Mouse (Mus musculus) CH12.LX (cell line): ENCODE results near the gene Cuedc2. TPM values are rescaled to one million over a fixed set of nuclear protein-coding genes. Genes with fewer than 3 reads are reported as not detected.

ENCODE experiments used
- DNase-seq: peaks from one replicate; pipeline ENCODE4 v3.0.0-alpha.2; 2013; ENCODE audit errors: extremely low read depth
- H3K27ac ChIP-seq: 2 replicates; pipeline ENCODE4 v1.5.1; 2012; ENCODE audit warnings: low read depth, mild to moderate bottlenecking, control low read depth, moderate library complexity; ENCODE audit not compliant: insufficient read depth
- H3K27me3 ChIP-seq: replicated peaks from 2 replicates; pipeline ENCODE3; 2012; ENCODE audit warnings: inconsistent platforms
- H3K36me3 ChIP-seq, 2 experiments: replicated peaks in 1 of 2; 2 replicates each; pipeline versions ENCODE3 to v1.6.1; 2012; ENCODE audit warnings: inconsistent platforms in 1 of 2, low read length in 1 of 2, mild to moderate bottlenecking in 1 of 2, mixed read lengths in 1 of 2, moderate library complexity in 1 of 2; ENCODE audit not compliant: control insufficient read depth in 1 of 2, insufficient read depth in 1 of 2
- H3K4me1 ChIP-seq, 2 experiments: 2 replicates each; pipeline ENCODE4 v1.6.1; 2012; ENCODE audit warnings: inconsistent platforms in 1 of 2, moderate library complexity in 1 of 2; ENCODE audit not compliant: insufficient read depth in 2 of 2, control insufficient read depth in 1 of 2
- H3K4me2 ChIP-seq: 2 replicates; pipeline ENCODE4 v1.6.1; 2012; ENCODE audit warnings: low read depth, mild to moderate bottlenecking, control low read depth; ENCODE audit not compliant: poor library complexity, insufficient read depth, severe bottlenecking
- H3K4me3 ChIP-seq, 3 experiments: fragments of 150-350 bp in 1 of 3; sonication (generic) in 1 of 3; replicated peaks in 1 of 3; 2 replicates each; pipeline versions ENCODE3 to v1.5.1; 2011 to 2012; ENCODE audit warnings: low read depth in 2 of 3, low read length in 2 of 3, mild to moderate bottlenecking in 2 of 3, moderate library complexity in 2 of 3, control low read depth in 1 of 3, improper control_type of control experiment in 1 of 3, inconsistent platforms in 1 of 3, mixed read lengths in 1 of 3; ENCODE audit not compliant: poor library complexity in 1 of 3
- H3K79me2 ChIP-seq: replicated peaks from 2 replicates; pipeline ENCODE4 v1.6.1; 2012; ENCODE audit warnings: mild to moderate bottlenecking, moderate library complexity; ENCODE audit not compliant: control insufficient read depth, poor library complexity, insufficient read depth, severe bottlenecking; ENCODE audit errors: extremely low read depth
- H3K9ac ChIP-seq: 2 replicates; pipeline ENCODE4 v1.6.1; 2012; ENCODE audit warnings: low read depth, mild to moderate bottlenecking, control low read depth, moderate library complexity; ENCODE audit not compliant: insufficient read depth
- H3K9me3 ChIP-seq: replicated peaks from 2 replicates; pipeline ENCODE3; 2012; ENCODE audit warnings: low read length, inconsistent platforms, mixed read lengths
- BHLHE40 ChIP-seq: IDR thresholded peaks from 2 replicates; pipeline ENCODE4 v1.6.1; 2011; ENCODE audit warnings: mild to moderate bottlenecking, low read depth, low read length, improper control_type of control experiment
- CHD1 ChIP-seq: IDR thresholded peaks from 2 replicates; pipeline ENCODE4 v1.6.1; 2012; ENCODE audit warnings: low read depth, low read length, improper control_type of control experiment, inconsistent platforms
- CHD2 ChIP-seq: IDR thresholded peaks from 2 replicates; pipeline ENCODE4 v1.6.1; 2011; ENCODE audit warnings: low read length, improper control_type of control experiment
- CTCF ChIP-seq, 2 experiments: IDR thresholded peaks in 1 of 2; conservative IDR thresholded peaks in 1 of 2; 2 replicates each; pipeline ENCODE4 v1.5.1; 2011 to 2012; ENCODE audit warnings: low read depth in 2 of 2, low read length in 2 of 2, improper control_type of control experiment in 1 of 2, inconsistent platforms in 1 of 2, mild to moderate bottlenecking in 1 of 2, moderate library complexity in 1 of 2
- E2F4 ChIP-seq: IDR thresholded peaks from 2 replicates; pipeline ENCODE4 v1.6.1; 2011; ENCODE audit warnings: low read depth, low read length, improper control_type of control experiment; ENCODE audit not compliant: insufficient replicate concordance
- EP300 ChIP-seq: IDR thresholded peaks from 2 replicates; pipeline ENCODE4 v1.6.1; 2011; ENCODE audit warnings: low read length, improper control_type of control experiment
- GABPA ChIP-seq: IDR thresholded peaks from 2 replicates; pipeline ENCODE4 v1.6.1; 2012; ENCODE audit warnings: low read depth, low read length, improper control_type of control experiment, inconsistent platforms; ENCODE audit not compliant: insufficient replicate concordance
- HCFC1 ChIP-seq: IDR thresholded peaks from 2 replicates; pipeline ENCODE4 v1.6.1; 2012; ENCODE audit warnings: low read depth, mild to moderate bottlenecking, inconsistent platforms, low read length, improper control_type of control experiment
- IRF4 ChIP-seq: IDR thresholded peaks from 2 replicates; pipeline ENCODE4 v1.6.1; 2014; ENCODE audit warnings: low read depth, mild to moderate bottlenecking, inconsistent platforms, low read length, improper control_type of control experiment
- JUN ChIP-seq: IDR thresholded peaks from 2 replicates; pipeline ENCODE4 v1.6.1; 2011; ENCODE audit warnings: low read depth, mild to moderate bottlenecking, low read length, improper control_type of control experiment, moderate library complexity; ENCODE audit not compliant: insufficient read depth
- MAZ ChIP-seq: IDR thresholded peaks from 2 replicates; pipeline ENCODE4 v1.6.1; 2012; ENCODE audit warnings: low read depth, mild to moderate bottlenecking, inconsistent platforms, low read length, improper control_type of control experiment, moderate library complexity
- MEF2A ChIP-seq: IDR thresholded peaks from 2 replicates; pipeline ENCODE4 v1.6.1; 2014; ENCODE audit warnings: low read depth, mild to moderate bottlenecking, inconsistent platforms, low read length, improper control_type of control experiment, borderline replicate concordance
- MXI1 ChIP-seq: IDR thresholded peaks from 2 replicates; pipeline ENCODE4 v1.6.1; 2011; ENCODE audit warnings: mild to moderate bottlenecking, low read depth, low read length, improper control_type of control experiment
- MYC ChIP-seq: IDR thresholded peaks from 2 replicates; pipeline ENCODE4 v1.6.1; 2011; ENCODE audit warnings: low read depth, mild to moderate bottlenecking, improper control_type of control experiment, low read length
- NELFE ChIP-seq: IDR thresholded peaks from 2 replicates; pipeline ENCODE4 v1.6.1; 2011; ENCODE audit warnings: low read depth, low read length, improper control_type of control experiment
- NRF1 ChIP-seq: IDR thresholded peaks from 2 replicates; pipeline ENCODE4 v1.6.1; 2014; ENCODE audit warnings: low read depth, mild to moderate bottlenecking, inconsistent platforms, low read length, improper control_type of control experiment, moderate library complexity
- PAX5 ChIP-seq: IDR thresholded peaks from 2 replicates; pipeline ENCODE4 v1.6.1; 2012; ENCODE audit warnings: low read length, inconsistent platforms, mixed read lengths
- POLR2A ChIP-seq: IDR thresholded peaks from 2 replicates; pipeline ENCODE4 v1.6.1; 2011; ENCODE audit warnings: low read depth, mild to moderate bottlenecking, improper control_type of control experiment, low read length
- POLR2AphosphoS2 ChIP-seq: IDR thresholded peaks from 2 replicates; pipeline ENCODE4 v1.6.1; 2011; ENCODE audit warnings: low read depth, low read length, improper control_type of control experiment
- RCOR1 ChIP-seq: conservative IDR thresholded peaks from 2 replicates; pipeline ENCODE4 v1.6.1; 2012; ENCODE audit warnings: low read depth, mild to moderate bottlenecking, inconsistent platforms, low read length, improper control_type of control experiment
- TBP ChIP-seq: conservative IDR thresholded peaks from 2 replicates; pipeline ENCODE4 v1.6.1; 2011; ENCODE audit warnings: low read depth, low read length, improper control_type of control experiment
- UBTF ChIP-seq: IDR thresholded peaks from 2 replicates; pipeline ENCODE4 v1.6.1; 2012; ENCODE audit warnings: low read depth, mild to moderate bottlenecking, inconsistent platforms, low read length, improper control_type of control experiment, moderate library complexity
- USF1 ChIP-seq: IDR thresholded peaks from 2 replicates; pipeline ENCODE4 v1.6.1; 2014; ENCODE audit warnings: low read depth, mild to moderate bottlenecking, inconsistent platforms, low read length, improper control_type of control experiment
- ZC3H11A ChIP-seq: IDR thresholded peaks from 2 replicates; pipeline ENCODE4 v1.6.1; 2012; ENCODE audit warnings: low read depth, mild to moderate bottlenecking, inconsistent platforms, low read length, improper control_type of control experiment
- ZMIZ1 ChIP-seq: IDR thresholded peaks from 2 replicates; pipeline ENCODE4 v1.6.1; 2012; ENCODE audit warnings: low read depth, mild to moderate bottlenecking, inconsistent platforms, low read length, improper control_type of control experiment
- ZNF384 ChIP-seq: IDR thresholded peaks from 2 replicates; pipeline ENCODE4 v1.6.1; 2012; ENCODE audit warnings: low read depth, low read length, improper control_type of control experiment, inconsistent platforms
- dilution Hi-C: fragments of 300-500 bp; cut with MboI; formaldehyde crosslinking; loops from 2 replicates; pipeline ENCODE4 v1.14.3; 2020; ENCODE audit warnings: low sequenced_read_pairs; ENCODE audit not compliant: extremely low pct_unique_long_range_greater_than_20kb, extremely low pct_ligation_motif_present
- in situ Hi-C: fragments of 300-500 bp; cut with MboI; formaldehyde crosslinking; loops from 3 replicates; pipeline ENCODE4 v1.14.3; 2019; ENCODE audit warnings: low sequenced_read_pairs, low pct_ligation_motif_present, low pct_unique_long_range_greater_than_20kb, mixed read lengths
- polyA plus RNA-seq: library from polyadenylated mRNA; unstranded; fragments of >175 nt; gene quantifications from 2 replicates; pipeline ENCODE4 v1.2.1, GENCODE M21; 2012; ENCODE audit warnings: low read depth; ENCODE audit not compliant: insufficient read length
- total RNA-seq, 2 experiments: library from RNA; depleted of rRNA; stranded (reverse); fragments of 300-350 nt in 1 of 2; fragments of >200 nt in 1 of 2; gene quantifications; 2 replicates each; pipeline ENCODE4 v1.2.3; 2012 to 2014

Cuedc2 gene
- total and polyA plus RNA-seq, 3 experiments: 94.4 to 117 (median 102) TPM

DNA sequence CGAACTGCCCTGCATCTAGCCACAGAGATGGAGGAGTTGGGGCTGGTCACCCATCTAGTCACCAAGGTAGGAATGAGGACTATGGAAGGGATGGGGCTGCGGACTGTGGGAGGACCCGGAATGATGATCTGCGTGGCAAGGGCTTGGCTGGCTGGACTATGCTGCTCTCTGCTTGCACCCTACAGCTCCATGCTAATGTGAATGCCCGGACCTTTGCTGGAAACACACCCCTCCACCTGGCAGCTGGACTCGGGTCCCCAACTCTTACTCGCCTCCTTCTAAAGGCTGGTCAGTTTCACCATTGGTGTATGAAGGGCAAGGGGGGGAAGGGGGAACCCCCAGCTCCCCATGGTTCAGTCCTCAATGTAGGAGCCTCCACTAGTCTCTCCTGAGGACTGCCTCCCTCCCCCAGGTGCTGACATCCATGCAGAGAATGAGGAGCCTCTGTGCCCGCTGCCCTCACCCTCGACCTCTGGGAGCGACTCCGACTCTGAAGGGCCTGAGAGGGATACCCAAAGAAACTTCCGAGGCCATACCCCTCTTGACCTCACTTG lies 28.1 kb downstream of the Cuedc2 start:
- Histone ChIP-seq H3K4me2 (no peak overlapping the region), H3K27ac (no peak overlapping the region), H3K4me3 (no peak overlapping the region), H3K4me1 (peaks cover 4 to 40% of the 10 kb centered on the region in 2 experiments), H3K9ac (no peak overlapping the region), H3K27me3 (no peaks in the 10 kb centered on the region), H3K9me3 (no peaks in the 10 kb centered on the region), H3K36me3 (peaks cover 79 to 89% of the 10 kb centered on the region in 2 experiments), H3K79me2 (peaks cover 6% of the 10 kb centered on the region)
- dilution Hi-C loops: no loop called here
- no peak for DNase-seq
- in situ Hi-C loops: no loop called here
- TF ChIP-seq MEF2A (no peak), ZNF384 (no peak), POLR2A (no peak), CHD2 (no peak), HCFC1 (no peak), MAZ (no peak), TBP (no peak), ZC3H11A (no peak), PAX5 (no peak), IRF4 (no peak), ZMIZ1 (no peak), EP300 (no peak), GABPA (no peak), MXI1 (no peak), E2F4 (no peak), UBTF (no peak), POLR2AphosphoS2 (no peak), JUN (no peak), NRF1 (no peak)

DNA sequence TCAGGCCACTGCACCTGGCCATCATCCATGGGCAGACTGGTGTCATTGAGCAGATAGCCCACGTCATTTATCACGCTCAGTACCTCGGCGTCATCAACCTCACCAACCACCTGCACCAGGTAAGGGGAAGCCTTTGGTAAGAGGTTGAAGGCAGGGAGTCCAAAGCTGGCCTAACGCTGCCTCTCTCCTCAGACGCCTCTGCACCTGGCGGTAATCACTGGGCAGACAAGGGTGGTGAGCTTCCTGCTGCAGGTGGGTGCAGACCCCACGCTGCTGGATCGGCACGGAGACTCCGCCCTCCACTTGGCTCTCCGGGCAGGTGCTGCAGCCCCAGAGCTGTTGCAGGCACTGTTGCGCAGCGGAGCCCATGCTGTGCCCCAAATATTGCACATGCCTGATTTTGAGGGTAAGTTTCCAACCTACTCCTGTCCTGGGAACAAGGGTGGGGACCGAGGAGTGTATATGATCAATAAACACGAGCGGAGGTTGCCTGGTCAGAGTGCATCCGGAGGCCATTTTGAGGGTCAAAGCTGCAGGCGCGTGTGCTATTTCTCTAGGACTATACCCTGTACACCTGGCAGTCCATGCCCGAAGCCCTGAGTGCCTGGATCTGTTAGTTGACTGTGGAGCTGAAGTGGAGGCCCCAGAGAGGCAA lies 28.7 kb downstream of the Cuedc2 start:
- H3K9ac ChIP-seq: no peak overlapping the region

More for the DNA sequence above, 28.7 kb downstream of the Cuedc2 start:
- Histone ChIP-seq H3K79me2 (peaks cover 6% of the 10 kb centered on the region), H3K27me3 (no peaks in the 10 kb centered on the region), H3K4me1 (peaks cover 4 to 34% of the 10 kb centered on the region in 2 experiments), H3K9me3 (no peaks in the 10 kb centered on the region), H3K4me2 (no peak overlapping the region), H3K4me3 (no peak overlapping the region), H3K36me3 (peaks cover 79 to 82% of the 10 kb centered on the region in 2 experiments), H3K27ac (no peak overlapping the region)
- DNase-seq: no peak
- TF ChIP-seq CHD1 (no peak), CTCF (conservative IDR thresholded peaks at IDR 0.05 in 1 of 2, IDR thresholded peaks at IDR 0.05 in 1 of 2; ENCODE audit: low read depth in 2 of 2, low read length in 2 of 2) (no peak), USF1 (no peak), MYC (no peak), CHD2 (no peak), GABPA (no peak), TBP (no peak), HCFC1 (no peak), RCOR1 (no peak), MXI1 (no peak), POLR2AphosphoS2 (no peak), ZNF384 (no peak), UBTF (no peak), ZC3H11A (no peak), NELFE (no peak), IRF4 (no peak), BHLHE40 (no peak)
- dilution Hi-C loops (no loop called here), in situ Hi-C loops (no loop called here)
